Mouse (Mus musculus) ES-E14 (cell line): ENCODE measurements around the gene Adssl1.

Source experiments
- CHD2 ChIP-seq: IDR thresholded peaks from 2 replicates; pipeline ENCODE4 v1.6.1; 2014; ENCODE audit warnings: mild to moderate bottlenecking, low read depth, low read length, inconsistent platforms
- HCFC1 ChIP-seq: IDR thresholded peaks from 2 replicates; pipeline ENCODE4 v1.6.1; 2012; ENCODE audit warnings: low read length, inconsistent platforms, borderline replicate concordance; ENCODE audit not compliant: insufficient read depth
- MAFK ChIP-seq: IDR thresholded peaks from 2 replicates; pipeline ENCODE4 v1.6.1; 2014; ENCODE audit warnings: mild to moderate bottlenecking, low read depth, low read length, inconsistent platforms; ENCODE audit not compliant: insufficient read depth
- ZC3H11A ChIP-seq: IDR thresholded peaks from 2 replicates; pipeline ENCODE4 v1.6.1; 2012; ENCODE audit warnings: low read depth, mild to moderate bottlenecking, inconsistent platforms, low read length, borderline replicate concordance

DNA sequence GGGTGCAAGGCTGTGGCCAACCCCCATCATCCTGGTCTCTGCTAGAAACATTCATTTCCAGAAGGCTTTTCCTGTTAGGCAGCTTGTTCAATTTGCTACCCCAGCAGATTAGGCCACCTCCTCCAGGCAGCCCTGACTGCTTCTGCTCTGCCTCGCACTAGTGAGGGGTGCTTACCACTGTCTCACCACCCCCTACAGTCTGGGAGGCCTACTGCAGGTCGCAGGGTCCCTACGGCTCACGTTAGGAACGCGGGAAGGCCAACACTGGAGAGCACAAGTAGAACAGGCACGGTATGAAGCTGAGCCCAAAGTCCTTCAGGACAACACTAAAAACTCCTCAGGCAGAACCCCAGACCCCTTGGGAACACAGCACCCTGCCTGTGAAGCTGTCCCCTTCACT lies 52.0 kb downstream of the Adssl1 start:
- TF ChIP-seq MAFK (no peak), ZC3H11A (no peak), CHD2 (no peak), HCFC1 (no peak)
